Mouse (Mus musculus): ENCODE measurements around the gene Reln. TPM values are rescaled to one million over a fixed set of nuclear protein-coding genes. Genes with fewer than 3 reads are reported as not detected.

Gene Reln
- total and polyA plus RNA-seq, 2 experiments = 40.5 to 78.3 TPM

GRCm38 (mm10) chr5:22315990-22316389, 28.5 kb downstream of the Reln start:
- H3K27me3 ChIP-seq (ENCODE audit: control insufficient read depth, insufficient read depth, low read length) = no peaks in the 10 kb centered on the region
- TF ChIP-seq CTCF (IDR thresholded peaks at IDR 0.05; ENCODE audit: low read depth, low read length) (no peak), POLR2A (IDR thresholded peaks at IDR 0.05; ENCODE audit: extremely low read depth, insufficient read depth, low read length) (no peak)
- no peak overlapping the region for H3K9ac ChIP-seq (ENCODE audit: low read depth, low read length)
- H3K79me2 ChIP-seq (ENCODE audit: control insufficient read depth, insufficient read depth, low read length) = no peaks in the 10 kb centered on the region
- no peak overlapping the region for H3K27ac ChIP-seq (replicated peaks; ENCODE audit: insufficient read depth, low read depth, low read length)
- no peaks in the 10 kb centered on the region for H3K4me1 ChIP-seq (ENCODE audit: control insufficient read depth, insufficient read depth, low read length)
- no peaks in the 10 kb centered on the region for H3K36me3 ChIP-seq (ENCODE audit: control insufficient read depth, insufficient read depth, low read length)
- no peak for DNase-seq (ENCODE audit: extremely low read depth, low read depth, low spot score)
- 84% methylated on average over 2 of the region's 2 CpGs for WGBS
- no peak overlapping the region for H3K4me3 ChIP-seq (ENCODE audit: insufficient read depth, low read depth, low read length)

DNA sequence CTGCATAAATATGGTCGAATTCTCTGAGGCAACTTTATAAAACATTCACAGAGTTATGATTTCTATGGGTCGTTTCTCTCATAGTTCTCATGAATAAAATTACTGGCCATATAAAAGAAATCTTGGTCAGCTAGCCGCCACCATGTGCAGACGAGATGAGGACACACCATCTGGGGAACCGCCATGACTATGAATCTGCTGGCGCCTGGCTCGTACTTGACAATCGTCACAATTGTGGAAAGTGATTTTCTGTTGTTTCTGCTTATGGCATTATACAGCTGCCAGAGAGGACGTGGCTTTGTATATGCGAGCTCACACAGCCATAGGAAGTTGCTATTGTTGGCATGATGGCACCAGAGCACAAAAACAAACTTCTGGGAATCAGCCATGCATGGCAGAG, 31.5 kb downstream of the Reln start:
- no peaks in the 10 kb centered on the region for H3K27me3 ChIP-seq (ENCODE audit: control insufficient read depth, insufficient read depth, low read length)
- 88% methylated on average over 10 of the region's 10 CpGs for WGBS
- H3K9ac ChIP-seq (ENCODE audit: low read depth, low read length) = no peak overlapping the region
- no peaks in the 10 kb centered on the region for H3K36me3 ChIP-seq (ENCODE audit: control insufficient read depth, insufficient read depth, low read length)
- no peaks in the 10 kb centered on the region for H3K4me1 ChIP-seq (ENCODE audit: control insufficient read depth, insufficient read depth, low read length)
- H3K4me3 ChIP-seq (ENCODE audit: insufficient read depth, low read depth, low read length) = no peak overlapping the region
- TF ChIP-seq POLR2A (IDR thresholded peaks at IDR 0.05; ENCODE audit: extremely low read depth, insufficient read depth, low read length) = no peak
- no peak for TF ChIP-seq CTCF (IDR thresholded peaks at IDR 0.05; ENCODE audit: low read depth, low read length)
- no peak overlapping the region for H3K27ac ChIP-seq (replicated peaks; ENCODE audit: insufficient read depth, low read depth, low read length)
- DNase-seq (ENCODE audit: extremely low read depth, low read depth, low spot score) = no peak
- H3K79me2 ChIP-seq (ENCODE audit: control insufficient read depth, insufficient read depth, low read length) = no peaks in the 10 kb centered on the region

DNA sequence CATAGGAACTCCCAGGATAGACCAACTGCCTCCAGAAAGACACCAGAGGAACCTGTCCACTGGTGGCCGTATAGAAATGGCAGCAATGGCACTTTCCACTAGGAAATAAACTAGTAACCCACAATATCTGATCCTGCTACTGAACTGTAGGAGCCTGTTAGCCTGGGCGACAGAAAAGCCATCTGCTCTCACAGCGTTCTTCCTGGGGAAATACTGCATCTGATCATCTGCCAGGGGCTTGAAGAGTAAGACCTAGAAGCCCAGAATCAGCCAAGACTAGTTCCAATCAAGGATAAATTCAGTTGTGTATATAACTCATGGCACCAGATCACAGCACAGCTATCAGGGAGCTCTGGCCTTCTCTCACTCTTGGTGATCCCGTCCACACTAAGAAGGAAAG, 33.5 kb downstream of the Reln start:
- Histone ChIP-seq H3K27me3 (ENCODE audit: control insufficient read depth, insufficient read depth, low read length) (no peaks in the 10 kb centered on the region), H3K9ac (ENCODE audit: low read depth, low read length) (no peak overlapping the region), H3K27ac (replicated peaks; ENCODE audit: insufficient read depth, low read depth, low read length) (no peak overlapping the region), H3K4me3 (ENCODE audit: insufficient read depth, low read depth, low read length) (no peak overlapping the region), H3K4me1 (ENCODE audit: control insufficient read depth, insufficient read depth, low read length) (no peaks in the 10 kb centered on the region), H3K79me2 (ENCODE audit: control insufficient read depth, insufficient read depth, low read length) (no peaks in the 10 kb centered on the region), H3K36me3 (ENCODE audit: control insufficient read depth, insufficient read depth, low read length) (no peaks in the 10 kb centered on the region)
- TF ChIP-seq POLR2A (IDR thresholded peaks at IDR 0.05; ENCODE audit: extremely low read depth, insufficient read depth, low read length) (no peak), CTCF (IDR thresholded peaks at IDR 0.05; ENCODE audit: low read depth, low read length) (no peak)
- WGBS = 90% methylated on average over 4 of the region's 4 CpGs
- no peak for DNase-seq (ENCODE audit: extremely low read depth, low read depth, low spot score)

- no peaks in the 10 kb centered on the region for H3K36me3 ChIP-seq (ENCODE audit: control insufficient read depth, insufficient read depth, low read length)
Observed at GRCm38 (mm10) chr5:22309001-22309400, 35.5 kb downstream of the Reln start.

GRCm38 (mm10) chr5:22307853-22308252, 36.6 kb downstream of the Reln start:
- WGBS = 91% methylated on average over 4 of the region's 4 CpGs
- H3K4me1 ChIP-seq (ENCODE audit: control insufficient read depth, insufficient read depth, low read length) = no peaks in the 10 kb centered on the region
- H3K4me3 ChIP-seq (ENCODE audit: insufficient read depth, low read depth, low read length) = no peak overlapping the region
- TF ChIP-seq CTCF (IDR thresholded peaks at IDR 0.05; ENCODE audit: low read depth, low read length) = no peak
- no peak for TF ChIP-seq POLR2A (IDR thresholded peaks at IDR 0.05; ENCODE audit: extremely low read depth, insufficient read depth, low read length)
- H3K27me3 ChIP-seq (ENCODE audit: control insufficient read depth, insufficient read depth, low read length) = no peaks in the 10 kb centered on the region
- DNase-seq (ENCODE audit: extremely low read depth, low read depth, low spot score) = no peak
- no peaks in the 10 kb centered on the region for H3K79me2 ChIP-seq (ENCODE audit: control insufficient read depth, insufficient read depth, low read length)
- H3K9ac ChIP-seq (ENCODE audit: low read depth, low read length) = no peak overlapping the region
- no peak overlapping the region for H3K27ac ChIP-seq (replicated peaks; ENCODE audit: insufficient read depth, low read depth, low read length)
- no peaks in the 10 kb centered on the region for H3K36me3 ChIP-seq (ENCODE audit: control insufficient read depth, insufficient read depth, low read length)

More at GRCm38 (mm10) chr5:22309001-22309400, 35.5 kb downstream of the Reln start:
- Histone ChIP-seq H3K79me2 (ENCODE audit: control insufficient read depth, insufficient read depth, low read length) (no peaks in the 10 kb centered on the region), H3K27me3 (ENCODE audit: control insufficient read depth, insufficient read depth, low read length) (no peaks in the 10 kb centered on the region), H3K4me1 (ENCODE audit: control insufficient read depth, insufficient read depth, low read length) (no peaks in the 10 kb centered on the region), H3K4me3 (ENCODE audit: insufficient read depth, low read depth, low read length) (no peak overlapping the region), H3K27ac (replicated peaks; ENCODE audit: insufficient read depth, low read depth, low read length) (no peak overlapping the region), H3K9ac (ENCODE audit: low read depth, low read length) (no peak overlapping the region)
- TF ChIP-seq POLR2A (IDR thresholded peaks at IDR 0.05; ENCODE audit: extremely low read depth, insufficient read depth, low read length) (no peak), CTCF (IDR thresholded peaks at IDR 0.05; ENCODE audit: low read depth, low read length) (no peak)
- 79% methylated on average over 2 of the region's 2 CpGs for WGBS
- DNase-seq (ENCODE audit: extremely low read depth, low read depth, low spot score) = no peak

GRCm38 (mm10) chr5:22307072-22307471, 37.4 kb downstream of the Reln start:
- no peak for DNase-seq (ENCODE audit: extremely low read depth, low read depth, low spot score)
- no peak overlapping the region for H3K9ac ChIP-seq (ENCODE audit: low read depth, low read length)
- H3K27me3 ChIP-seq (ENCODE audit: control insufficient read depth, insufficient read depth, low read length) = no peaks in the 10 kb centered on the region
- no peaks in the 10 kb centered on the region for H3K36me3 ChIP-seq (ENCODE audit: control insufficient read depth, insufficient read depth, low read length)
- H3K79me2 ChIP-seq (ENCODE audit: control insufficient read depth, insufficient read depth, low read length) = no peaks in the 10 kb centered on the region
- WGBS = 19% methylated on average over 3 of the region's 3 CpGs
- no peaks in the 10 kb centered on the region for H3K4me1 ChIP-seq (ENCODE audit: control insufficient read depth, insufficient read depth, low read length)
- H3K27ac ChIP-seq (replicated peaks; ENCODE audit: insufficient read depth, low read depth, low read length) = no peak overlapping the region
- no peak overlapping the region for H3K4me3 ChIP-seq (ENCODE audit: insufficient read depth, low read depth, low read length)
- TF ChIP-seq CTCF (IDR thresholded peaks at IDR 0.05; ENCODE audit: low read depth, low read length) (no peak), POLR2A (IDR thresholded peaks at IDR 0.05; ENCODE audit: extremely low read depth, insufficient read depth, low read length) (no peak)

All from liver, adult 2 months (tissue).